Comparison of ENCODE assay signal across 8 mouse cellular contexts in the genomic region with DNA sequence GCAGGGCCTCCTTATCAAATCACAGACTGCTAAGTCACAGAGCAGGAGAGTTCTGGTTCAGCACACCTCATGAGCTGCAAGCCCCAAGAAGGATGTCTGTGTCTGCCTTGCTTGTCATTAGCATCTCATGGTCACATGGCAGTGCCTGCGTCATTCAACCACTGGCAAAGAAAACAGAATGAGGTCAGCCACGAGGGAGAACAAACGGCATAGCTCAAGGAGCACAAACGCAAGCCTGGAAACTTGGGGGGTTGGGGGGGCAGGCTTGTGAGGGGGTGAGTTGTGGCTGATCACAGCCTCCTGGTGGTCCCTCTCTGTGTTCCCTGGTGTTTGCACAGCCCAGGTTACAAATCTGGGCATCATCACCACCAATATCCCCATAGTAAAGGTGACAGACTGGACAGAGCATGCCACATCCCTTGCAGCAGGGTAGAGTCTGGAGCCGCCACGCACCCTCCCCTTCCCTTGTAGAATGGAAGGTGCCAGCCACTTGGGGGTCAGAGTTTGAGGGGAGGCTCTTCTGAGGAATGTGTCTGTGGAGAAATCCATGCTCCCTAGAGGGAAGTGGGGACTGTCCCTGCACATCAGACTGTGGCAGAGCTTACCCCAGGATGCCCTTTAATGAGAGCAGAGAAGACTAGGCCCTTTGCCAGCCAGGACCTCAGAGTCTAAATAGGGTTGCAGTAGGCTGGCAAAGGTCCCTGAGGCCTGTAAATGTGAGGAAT.
A peak's percentile ranks its signal among the peaks of the same experiment; 100 is the strongest.
DNase-seq lines count a peak whose midpoint lies in the region; ATAC-seq and TF ChIP-seq lines count a peak whose summit lies in the region.

No protein-coding gene starts in this region.

- DNase-seq in cerebellum, adult 2 months: peak; percentile 34 to 56
- no peak for DNase-seq in cerebellum, postnatal 4 days (ENCODE audit: low spot score in 2 of 2)
- DNase-seq in gastrocnemius, adult 8-10 months (ENCODE audit: low spot score in 2 of 2): peak; percentile 67 to 69
- peak; percentile 33 to 67 for DNase-seq in left cerebral cortex, adult 9 months (ENCODE audit: low spot score in 2 of 2)
- peak; percentile 32 for DNase-seq in neural tube, embryonic 10.5 days (ENCODE audit: extremely low spot score, low spot score)

- H3K4me2 ChIP-seq in hindbrain, embryonic 16.5 days (ENCODE audit: low read length): no peak overlapping the region

- no peaks in the 10 kb centered on the region for H3K27me3 ChIP-seq in cerebellum, adult 2 months (ENCODE audit: control insufficient read depth, insufficient read depth, low read length)
- no peaks in the 10 kb centered on the region for H3K27me3 ChIP-seq in hindbrain, embryonic 16.5 days (replicated peaks; ENCODE audit: control insufficient read depth, insufficient read depth, low read length)

- H3K4me3 ChIP-seq in cerebellum, adult 2 months (replicated peaks; ENCODE audit: insufficient read depth, low read depth, low read length): no peak overlapping the region
- H3K4me3 ChIP-seq in bone marrow macrophage, adult 2 months (ENCODE audit: insufficient read depth, low read length): no peak overlapping the region
- no peak overlapping the region for H3K4me3 ChIP-seq in hindbrain, embryonic 16.5 days (ENCODE audit: low read length)

- no peak for TF ChIP-seq CTCF in cerebellum, adult 2 months (IDR thresholded peaks at IDR 0.05; ENCODE audit: borderline replicate concordance, insufficient read depth, low read depth, low read length)
- TF ChIP-seq CTCF in bone marrow macrophage, adult 2 months (IDR thresholded peaks at IDR 0.05; ENCODE audit: low read depth, low read length): no peak

- no peak for TF ChIP-seq POLR2A in cerebellum, adult 2 months (IDR thresholded peaks at IDR 0.05; ENCODE audit: borderline replicate concordance, insufficient read depth, low read length)
- no peak for TF ChIP-seq POLR2A in bone marrow macrophage, adult 2 months (IDR thresholded peaks at IDR 0.05; ENCODE audit: borderline replicate concordance, low read depth, low read length)

- peak; percentile 70 for ATAC-seq in hindbrain, embryonic 16.5 days
- ATAC-seq in granulocyte monocyte progenitor cell, adult 5-6 weeks (replicated peaks; ENCODE audit: poor library complexity, severe bottlenecking): no peak

- no peaks in the 10 kb centered on the region for H3K9me3 ChIP-seq in hindbrain, embryonic 16.5 days (ENCODE audit: control insufficient read depth, low read length)

- peak overlapping the region; percentile 14; the same call in 1 of the 2 replicates for H3K9ac ChIP-seq in hindbrain, embryonic 16.5 days (ENCODE audit: low read depth, low read length)

- H3K36me3 ChIP-seq in hindbrain, embryonic 16.5 days (ENCODE audit: control insufficient read depth, insufficient read depth, low read length): no peaks in the 10 kb centered on the region

- 39% methylated on average over 6 of the region's 6 CpGs for WGBS in cerebellum, adult 2 months
- WGBS in hindbrain, embryonic 16.5 days: 27% methylated on average over 6 of the region's 6 CpGs

- no peak overlapping the region for H3K27ac ChIP-seq in cerebellum, adult 2 months (ENCODE audit: insufficient read depth, low read length)
- H3K27ac ChIP-seq in bone marrow macrophage, adult 2 months (ENCODE audit: insufficient read depth, low read depth, low read length): peak overlapping the region; percentile 92
- peak overlapping the region; percentile 42 for H3K27ac ChIP-seq in hindbrain, embryonic 16.5 days (ENCODE audit: low read depth, low read length)

- peaks cover 7% of the 10 kb centered on the region for H3K4me1 ChIP-seq in cerebellum, adult 2 months (ENCODE audit: control insufficient read depth, insufficient read depth, low read length)
- peaks cover 71% of the 10 kb centered on the region for H3K4me1 ChIP-seq in bone marrow macrophage, adult 2 months (ENCODE audit: control insufficient read depth, insufficient read depth, low read length)
- H3K4me1 ChIP-seq in hindbrain, embryonic 16.5 days (ENCODE audit: control insufficient read depth, insufficient read depth, low read depth, low read length): peaks cover 13% of the 10 kb centered on the region

Comparison
In these comparisons a context has a peak if more than half of its experiments do, and no peak if none do; other contexts are left out.
1. DNase-seq: peak in cerebellum, adult 2 months (2 of 2), gastrocnemius, adult 8-10 months (2 of 2), left cerebral cortex, adult 9 months (2 of 2) and neural tube, embryonic 10.5 days (single experiment); none in cerebellum, postnatal 4 days (0 of 2).